Mouse (Mus musculus) intestine, embryonic 15.5 days (tissue): ENCODE results near the gene Lias. TPM values are rescaled to one million over a fixed set of nuclear protein-coding genes. Genes with fewer than 3 reads are reported as not detected.

Source experiments
- ATAC-seq: fragments of 200-750 bp; cut with Nextera tagmentation; 2 replicates; pipeline ENCODE4 v1.8.0; 2017; ENCODE audit warnings: moderate TSS enrichment, moderate library complexity
- H3K27ac ChIP-seq: fragments of 300-500 bp; sonication (generic); 2 replicates; pipeline ENCODE4 v1.5.1; 2015; ENCODE audit warnings: mild to moderate bottlenecking, inconsistent platforms
- H3K27me3 ChIP-seq: fragments of 300-500 bp; sonication (generic); replicated peaks from 2 replicates; pipeline ENCODE4 v1.6.1; 2015; ENCODE audit warnings: inconsistent platforms
- H3K36me3 ChIP-seq: fragments of 300-500 bp; sonication (generic); 2 replicates; pipeline ENCODE4 v1.6.1; 2015; ENCODE audit warnings: inconsistent platforms
- H3K4me1 ChIP-seq: fragments of 300-500 bp; sonication (generic); replicated peaks from 2 replicates; pipeline ENCODE4 v1.6.1; 2015; ENCODE audit warnings: inconsistent platforms
- H3K4me2 ChIP-seq: fragments of 300-500 bp; sonication (generic); replicated peaks from 2 replicates; pipeline ENCODE4 v1.6.1; 2015; ENCODE audit warnings: mild to moderate bottlenecking, inconsistent platforms
- H3K4me3 ChIP-seq: fragments of 300-500 bp; sonication (generic); replicated peaks from 2 replicates; pipeline ENCODE4 v1.5.1; 2015; ENCODE audit warnings: inconsistent platforms
- H3K9ac ChIP-seq: fragments of 300-500 bp; sonication (generic); 2 replicates; pipeline ENCODE4 v1.6.1; 2015; ENCODE audit warnings: inconsistent platforms
- H3K9me3 ChIP-seq: fragments of 300-500 bp; sonication (generic); 2 replicates; pipeline ENCODE4 v1.6.1; 2016; ENCODE audit warnings: inconsistent platforms
- WGBS: fragments of 180-500 bp; shearing (Covaris S2); methylation state at CpG from one replicate; pipeline ENCODE4 v1.1.7; 2015; 5-methylcytosine and 5-hydroxymethylcytosine counted together
- polyA plus RNA-seq: library from polyadenylated mRNA; unstranded; fragments of >200 nt; fragmentation: Nextera tagmentation; extraction: Ambion mirVana; gene quantifications from 2 replicates; pipeline ENCODE4 v1.2.1, GENCODE M21; 2015

Gene Lias
- polyA plus RNA-seq, 1 experiment from 2014 or later, result 51.8 TPM

GRCm38 (mm10) chr5:65434471-65435362, 43.4 kb downstream of the Lias start:
- no peak for ATAC-seq
- 6% methylated on average over 15 of the region's 15 CpGs for WGBS

GRCm38 (mm10) chr5:65435363-65435805, 44.1 kb downstream of the Lias start:
- Histone ChIP-seq H3K4me3 (peak overlapping the region; percentile 79), H3K27ac (peak overlapping the region; percentile 85), H3K9me3 (no peaks in the 10 kb centered on the region), H3K4me1 (peaks cover 5% of the 10 kb centered on the region), H3K9ac (peak overlapping the region; percentile 82), H3K36me3 (no peaks in the 10 kb centered on the region), H3K4me2 (peak overlapping the region; percentile 82), H3K27me3 (no peaks in the 10 kb centered on the region)
- ATAC-seq, result no peak; the same call in 1 of the 2 replicates
- WGBS, result 0% methylated on average over 46 of the region's 47 CpGs

More at GRCm38 (mm10) chr5:65434471-65435362, 43.4 kb downstream of the Lias start:
- peak overlapping the region; percentile 79 for H3K4me3 ChIP-seq
- H3K9ac ChIP-seq, result peak overlapping the region; percentile 82
- H3K27ac ChIP-seq, result peak overlapping the region; percentile 85
- H3K9me3 ChIP-seq, result no peaks in the 10 kb centered on the region
- no peaks in the 10 kb centered on the region for H3K27me3 ChIP-seq
- H3K36me3 ChIP-seq, result no peaks in the 10 kb centered on the region
- peak overlapping the region; percentile 82 for H3K4me2 ChIP-seq
- H3K4me1 ChIP-seq, result peaks cover 5% of the 10 kb centered on the region

- peak within 1 kb of the TSS; percentile 91 for H3K27ac ChIP-seq
- peak within 1 kb of the TSS; percentile 82 for H3K4me2 ChIP-seq
- under 1% methylated on average over 51 of the region's 51 CpGs for WGBS
- peak; percentile 98 for ATAC-seq
- peaks cover 5% of the 10 kb centered on the region for H3K4me1 ChIP-seq
- peak within 1 kb of the TSS; percentile 79 for H3K4me3 ChIP-seq
- no peaks in the 10 kb centered on the region for H3K9me3 ChIP-seq
- H3K36me3 ChIP-seq, result no peaks in the 10 kb centered on the region
- peak within 1 kb of the TSS; percentile 82 for H3K9ac ChIP-seq
- no peaks in the 10 kb centered on the region for H3K27me3 ChIP-seq
Measured at GRCm38 (mm10) chr5:65435806-65436561, 44.7 kb downstream of the Lias start, which contains the start of gene Ugdh. TSS of gene Ugdh (minus strand) at chr5:65435949.

- Histone ChIP-seq H3K27ac (no peak overlapping the region), H3K9me3 (no peaks in the 10 kb centered on the region), H3K27me3 (no peaks in the 10 kb centered on the region), H3K4me2 (no peak overlapping the region), H3K9ac (no peak overlapping the region), H3K4me1 (peaks cover 5% of the 10 kb centered on the region; the same call in 1 of the 2 replicates), H3K36me3 (no peaks in the 10 kb centered on the region), H3K4me3 (no peak overlapping the region)
- ATAC-seq, result no peak
Measured at GRCm38 (mm10) chr5:65438041-65438440, 46.7 kb downstream of the Lias start.

- no peaks in the 10 kb centered on the region for H3K27me3 ChIP-seq
- H3K9me3 ChIP-seq, result no peaks in the 10 kb centered on the region
- no peak overlapping the region for H3K4me2 ChIP-seq
- no peak for ATAC-seq
- H3K4me1 ChIP-seq, result no peaks in the 10 kb centered on the region
- H3K4me3 ChIP-seq, result no peak overlapping the region
- no peak overlapping the region for H3K9ac ChIP-seq
- no peaks in the 10 kb centered on the region for H3K36me3 ChIP-seq
- 47% methylated on average over 3 of the region's 6 CpGs for WGBS
- no peak overlapping the region for H3K27ac ChIP-seq
Measured at GRCm38 (mm10) chr5:65444981-65445380, 53.7 kb downstream of the Lias start.

GRCm38 (mm10) chr5:65446756-65447155, 55.5 kb downstream of the Lias start:
- H3K9me3 ChIP-seq, result no peaks in the 10 kb centered on the region
- no peak for ATAC-seq
- WGBS, result 60% methylated on average over 2 of the region's 2 CpGs

GRCm38 (mm10) chr5:65447826-65448225, 56.5 kb downstream of the Lias start:
- 84% methylated on average over 2 of the region's 2 CpGs for WGBS

More at GRCm38 (mm10) chr5:65446756-65447155, 55.5 kb downstream of the Lias start:
- no peak overlapping the region for H3K4me2 ChIP-seq
- H3K9ac ChIP-seq, result no peak overlapping the region
- no peak overlapping the region for H3K4me3 ChIP-seq
- no peak overlapping the region for H3K27ac ChIP-seq
- no peaks in the 10 kb centered on the region for H3K27me3 ChIP-seq
- no peaks in the 10 kb centered on the region for H3K36me3 ChIP-seq
- H3K4me1 ChIP-seq, result no peaks in the 10 kb centered on the region

GRCm38 (mm10) chr5:65448941-65449340, 57.6 kb downstream of the Lias start:
- no peak overlapping the region for H3K4me3 ChIP-seq

More at GRCm38 (mm10) chr5:65447826-65448225, 56.5 kb downstream of the Lias start:
- no peak overlapping the region for H3K9ac ChIP-seq
- no peak overlapping the region for H3K27ac ChIP-seq
- H3K9me3 ChIP-seq, result no peaks in the 10 kb centered on the region
- H3K4me2 ChIP-seq, result no peak overlapping the region
- no peak overlapping the region for H3K4me3 ChIP-seq
- no peaks in the 10 kb centered on the region for H3K27me3 ChIP-seq
- 0 out of 2 replicates have a peak, but pooled peaks cover 3% of the 10 kb centered on the region for H3K36me3 ChIP-seq
- no peak for ATAC-seq
- H3K4me1 ChIP-seq, result no peaks in the 10 kb centered on the region

GRCm38 (mm10) chr5:65454771-65455170, 63.5 kb downstream of the Lias start:
- Histone ChIP-seq H3K36me3 (0 out of 2 replicates have a peak, but pooled peaks cover 3% of the 10 kb centered on the region), H3K9me3 (no peaks in the 10 kb centered on the region), H3K9ac (no peak overlapping the region), H3K27me3 (no peaks in the 10 kb centered on the region), H3K4me3 (no peak overlapping the region), H3K4me2 (no peak overlapping the region), H3K27ac (no peak overlapping the region), H3K4me1 (no peaks in the 10 kb centered on the region)
- 42% methylated on average over 5 of the region's 5 CpGs for WGBS
- ATAC-seq, result no peak

More at GRCm38 (mm10) chr5:65448941-65449340, 57.6 kb downstream of the Lias start:
- H3K9me3 ChIP-seq, result no peaks in the 10 kb centered on the region
- no peak for ATAC-seq
- 77% methylated on average over 4 of the region's 4 CpGs for WGBS
- no peaks in the 10 kb centered on the region for H3K4me1 ChIP-seq
- no peaks in the 10 kb centered on the region for H3K27me3 ChIP-seq
- H3K36me3 ChIP-seq, result 0 out of 2 replicates have a peak, but pooled peaks cover 3% of the 10 kb centered on the region
- no peak overlapping the region for H3K9ac ChIP-seq
- no peak overlapping the region for H3K4me2 ChIP-seq
- H3K27ac ChIP-seq, result no peak overlapping the region

GRCm38 (mm10) chr5:65457086-65457827, 66.0 kb downstream of the Lias start:
- Histone ChIP-seq H3K36me3 (0 out of 2 replicates have a peak, but pooled peaks cover 2% of the 10 kb centered on the region), H3K4me1 (no peaks in the 10 kb centered on the region), H3K9me3 (no peaks in the 10 kb centered on the region), H3K27me3 (no peaks in the 10 kb centered on the region), H3K4me2 (no peak overlapping the region), H3K4me3 (no peak overlapping the region), H3K9ac (no peak overlapping the region), H3K27ac (peak overlapping the region; percentile 34)
- 47% methylated on average over 7 of the region's 7 CpGs for WGBS
- peak; percentile 68 for ATAC-seq

GRCm38 (mm10) chr5:65457846-65458245, 66.5 kb downstream of the Lias start:
- Histone ChIP-seq H3K4me2 (no peak overlapping the region), H3K4me1 (no peaks in the 10 kb centered on the region), H3K27ac (0 out of 2 replicates have a peak overlapping the region, but pooled peaks have one; percentile 3), H3K4me3 (no peak overlapping the region), H3K9ac (no peak overlapping the region), H3K27me3 (no peaks in the 10 kb centered on the region), H3K36me3 (no peaks in the 10 kb centered on the region), H3K9me3 (no peaks in the 10 kb centered on the region)
- 60% methylated on average over 5 of the region's 5 CpGs for WGBS
- no peak for ATAC-seq
